Mouse (Mus musculus) lung, adult 2 months (tissue): ENCODE measurements at regions not wholly inside any gene's neighbourhood (a gene's known extent, or its start where the extent isn't known, plus 50 kb on each side); places are given as distances from the start of the nearest gene placed in this dataset.

Experiments
- CTCF ChIP-seq: fragments of 200-500 bp; IDR thresholded peaks from 2 replicates; pipeline ENCODE4 v1.5.1; 2011; ENCODE audit warnings: mild to moderate bottlenecking, low read length, control low read depth; ENCODE audit not compliant: insufficient read depth
- POLR2A ChIP-seq: fragments of 200-500 bp; IDR thresholded peaks from 2 replicates; pipeline ENCODE4 v1.6.1; 2011; ENCODE audit warnings: low read depth, mild to moderate bottlenecking, control low read depth, low read length, borderline replicate concordance; ENCODE audit errors: extremely low read depth

GRCm38 (mm10) chr1:105116231-105116630 lies 240.3 kb downstream of the Rnf152 start:
- no peak for TF ChIP-seq CTCF
- no peak for TF ChIP-seq POLR2A
